Mouse (Mus musculus) kidney, adult 2 months (tissue): ENCODE results near the gene Hsfy2.

ENCODE experiments used
- CTCF ChIP-seq: fragments of 200-500 bp; conservative IDR thresholded peaks from 2 replicates; pipeline ENCODE4 v1.5.1; 2011; ENCODE audit warnings: low read depth, mild to moderate bottlenecking, control low read depth, low read length, moderate library complexity, mixed read lengths; ENCODE audit not compliant: insufficient read depth, insufficient read length
- POLR2A ChIP-seq: fragments of 200-500 bp; IDR thresholded peaks from one replicate; pipeline ENCODE4 v1.6.1; 2011; ENCODE audit warnings: low read depth, low read length, control low read depth

DNA sequence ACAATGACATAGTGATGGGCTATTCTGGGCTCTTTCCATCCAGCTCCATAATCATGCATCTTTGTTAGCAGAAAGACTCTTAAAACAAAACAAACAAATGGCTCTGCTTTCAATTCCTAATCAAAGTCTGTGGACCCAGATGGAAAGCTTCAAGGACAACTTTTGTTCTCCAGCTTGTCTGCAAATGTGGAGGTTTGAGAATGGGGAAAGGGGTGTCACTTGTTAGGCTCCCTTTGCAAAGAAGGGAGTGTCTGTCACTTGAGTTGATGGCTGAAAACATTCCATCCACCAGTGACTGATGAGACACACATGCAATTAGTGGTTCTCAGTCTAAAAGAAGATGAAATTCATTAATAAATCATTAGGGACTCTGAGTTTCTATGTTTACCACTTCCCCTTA lies 47.3 kb upstream of the Hsfy2 start:
- TF ChIP-seq POLR2A (no peak), CTCF (no peak)
